In genomic region chr5:71657482-71658114, GRCm38 (mm10) we compare ENCODE assay signal across 8 mouse cellular contexts. TPM values are rescaled to one million over a fixed set of nuclear protein-coding genes. Genes with fewer than 3 reads are reported as not detected.
DNase-seq lines count a peak whose midpoint lies in the region; ATAC-seq and TF ChIP-seq lines count a peak whose summit lies in the region.

Gabrb1 (plus strand) TSS chr5:71658113.

- no peak for TF ChIP-seq CTCF in testis, adult 2 months (IDR thresholded peaks at IDR 0.05; ENCODE audit: control insufficient read depth, insufficient read depth, insufficient replicate concordance, low read depth, low read length)

- H3K4me3 ChIP-seq in forebrain, embryonic 13.5 days = peak within 1 kb of the TSS; percentile 60
- H3K4me3 ChIP-seq in intestine, embryonic 14.5 days (ENCODE audit: low read depth, low read length) = peak within 1 kb of the TSS; percentile 44
- H3K4me3 ChIP-seq in limb, embryonic 12.5 days (replicated peaks) = peak within 1 kb of the TSS; percentile 56
- H3K4me3 ChIP-seq in midbrain, embryonic 13.5 days (replicated peaks) = peak within 1 kb of the TSS; percentile 61
- peak within 1 kb of the TSS; percentile 72 for H3K4me3 ChIP-seq in testis, adult 2 months (ENCODE audit: control insufficient read depth, low read depth, low read length)

- peak; percentile 76 for ATAC-seq in cerebellum, adult (ENCODE audit: insufficient number of reproducible peaks, low FRiP score, low TSS enrichment)
- ATAC-seq in forebrain, embryonic 13.5 days = peak; percentile 95
- peak; percentile 91 for ATAC-seq in intestine, embryonic 14.5 days (replicated peaks; ENCODE audit: low FRiP score, low TSS enrichment, low read depth)
- peak; percentile 93 for ATAC-seq in limb, embryonic 12.5 days (ENCODE audit: insufficient number of reproducible peaks, insufficient read depth, low FRiP score, low TSS enrichment, low read depth)
- peak; percentile 94 for ATAC-seq in midbrain, embryonic 13.5 days

- TF ChIP-seq POLR2A in testis, adult 2 months (IDR thresholded peaks at IDR 0.05; ENCODE audit: control insufficient read depth, low read depth, low read length) = no peak

- peaks cover 7% of the 10 kb centered on the region for H3K27me3 ChIP-seq in forebrain, embryonic 13.5 days
- peaks cover 11% of the 10 kb centered on the region for H3K27me3 ChIP-seq in intestine, embryonic 14.5 days (replicated peaks; ENCODE audit: control insufficient read depth, insufficient read depth, low read length)
- H3K27me3 ChIP-seq in limb, embryonic 12.5 days = peaks cover 44% of the 10 kb centered on the region
- H3K27me3 ChIP-seq in midbrain, embryonic 13.5 days = peaks cover 31% of the 10 kb centered on the region
- no peaks in the 10 kb centered on the region for H3K27me3 ChIP-seq in testis, adult 2 months (ENCODE audit: control insufficient read depth, insufficient read depth, low read length)

- H3K36me3 ChIP-seq in forebrain, embryonic 13.5 days (ENCODE audit: poor library complexity, severe bottlenecking) = no peaks in the 10 kb centered on the region
- H3K36me3 ChIP-seq in intestine, embryonic 14.5 days (ENCODE audit: control insufficient read depth, insufficient read depth, low read length) = no peaks in the 10 kb centered on the region
- H3K36me3 ChIP-seq in limb, embryonic 12.5 days = no peaks in the 10 kb centered on the region
- H3K36me3 ChIP-seq in midbrain, embryonic 13.5 days = no peaks in the 10 kb centered on the region
- H3K36me3 ChIP-seq in testis, adult 2 months (ENCODE audit: control insufficient read depth, insufficient read depth, low read length) = no peaks in the 10 kb centered on the region

- peak within 1 kb of the TSS; percentile 95 for H3K4me2 ChIP-seq in forebrain, embryonic 13.5 days
- H3K4me2 ChIP-seq in intestine, embryonic 14.5 days (ENCODE audit: low read length) = peak within 1 kb of the TSS; percentile 78
- peak within 1 kb of the TSS; percentile 93 for H3K4me2 ChIP-seq in limb, embryonic 12.5 days
- H3K4me2 ChIP-seq in midbrain, embryonic 13.5 days (replicated peaks) = peak within 1 kb of the TSS; percentile 98

- H3K9me3 ChIP-seq in forebrain, embryonic 13.5 days (replicated peaks) = no peaks in the 10 kb centered on the region
- no peaks in the 10 kb centered on the region for H3K9me3 ChIP-seq in intestine, embryonic 14.5 days (ENCODE audit: control insufficient read depth, low read length)
- H3K9me3 ChIP-seq in limb, embryonic 12.5 days = no peaks in the 10 kb centered on the region
- H3K9me3 ChIP-seq in midbrain, embryonic 13.5 days = no peaks in the 10 kb centered on the region

- under 1% methylated on average over 49 of the region's 49 CpGs for WGBS in forebrain, embryonic 13.5 days
- WGBS in intestine, embryonic 14.5 days = under 1% methylated on average over 49 of the region's 49 CpGs
- WGBS in limb, embryonic 12.5 days = under 1% methylated on average over 49 of the region's 49 CpGs
- WGBS in midbrain, embryonic 13.5 days = 1% methylated on average over 47 of the region's 49 CpGs

- H3K27ac ChIP-seq in forebrain, embryonic 13.5 days = no peak within 1 kb of the TSS
- no peak within 1 kb of the TSS for H3K27ac ChIP-seq in intestine, embryonic 14.5 days (ENCODE audit: low read depth)
- H3K27ac ChIP-seq in limb, embryonic 12.5 days = no peak within 1 kb of the TSS
- no peak within 1 kb of the TSS for H3K27ac ChIP-seq in midbrain, embryonic 13.5 days
- H3K27ac ChIP-seq in testis, adult 2 months (ENCODE audit: control insufficient read depth, insufficient read depth, low read depth, low read length) = no peak within 1 kb of the TSS

- peak within 1 kb of the TSS; percentile 62 for H3K9ac ChIP-seq in forebrain, embryonic 13.5 days
- peak within 1 kb of the TSS; percentile 22; the same call in 1 of the 2 replicates for H3K9ac ChIP-seq in intestine, embryonic 14.5 days (ENCODE audit: low read length)
- peak within 1 kb of the TSS; percentile 50 for H3K9ac ChIP-seq in limb, embryonic 12.5 days (replicated peaks)
- peak within 1 kb of the TSS; percentile 57 for H3K9ac ChIP-seq in midbrain, embryonic 13.5 days (replicated peaks)

- DNase-seq in ES-CJ7 (ENCODE audit: low read depth, low spot score) = peak; percentile 21
- DNase-seq in intestine, embryonic 14.5 days (ENCODE audit: low spot score) = peak; percentile 73
- no peak for DNase-seq in c-Kit-positive CD71-positive TER-119-positive erythroid progenitor cells, embryonic 14.5 days (ENCODE audit: low spot score)

- H3K4me1 ChIP-seq in forebrain, embryonic 13.5 days = peaks cover 6% of the 10 kb centered on the region; the same call in 1 of the 2 replicates
- H3K4me1 ChIP-seq in intestine, embryonic 14.5 days (replicated peaks; ENCODE audit: control insufficient read depth, insufficient read depth, low read length) = no peaks in the 10 kb centered on the region
- peaks cover 8% of the 10 kb centered on the region; the same call in 1 of the 2 replicates for H3K4me1 ChIP-seq in limb, embryonic 12.5 days (replicated peaks)
- peaks cover 16% of the 10 kb centered on the region for H3K4me1 ChIP-seq in midbrain, embryonic 13.5 days (replicated peaks)
- peaks cover 4% of the 10 kb centered on the region; the same call in 1 of the 2 replicates for H3K4me1 ChIP-seq in testis, adult 2 months (ENCODE audit: control insufficient read depth, insufficient read depth, low read length)

RNA-seq across cellular contexts. Expression of gene Gabrb1, which starts in this region (rescaled TPM):
- polyA plus RNA-seq in forebrain, embryonic 13.5 days (2015; fragmentation: Nextera tagmentation; extraction: Ambion mirVana) = 4.8 TPM in 2 replicates
- 0.43 and 1.0 TPM in 2 replicates for polyA plus RNA-seq in intestine, embryonic 14.5 days (2014; fragmentation: Nextera tagmentation; extraction: Ambion mirVana)
- 0.65 and 1.2 TPM in 2 replicates for polyA plus RNA-seq in limb, embryonic 12.5 days (2016; fragmentation: Nextera tagmentation; extraction: Ambion mirVana)
- polyA plus RNA-seq in midbrain, embryonic 13.5 days (2015; fragmentation: Nextera tagmentation; extraction: Ambion mirVana) = 7.8 and 8.8 TPM in 2 replicates
- polyA plus RNA-seq in testis, adult 2 months (2012; rRNA removed) = 0.11 and 0.35 TPM in 2 replicates
